Mouse (Mus musculus) CH12.LX (cell line): Measurements from ENCODE around the gene Tcirg1.

Experiments
- BHLHE40 ChIP-seq: IDR thresholded peaks from 2 replicates; pipeline ENCODE4 v1.6.1; 2011; ENCODE audit warnings: mild to moderate bottlenecking, low read depth, low read length, improper control_type of control experiment
- CTCF ChIP-seq, 2 experiments: IDR thresholded peaks in 1 of 2; conservative IDR thresholded peaks in 1 of 2; 2 replicates each; pipeline ENCODE4 v1.5.1; 2011 to 2012; ENCODE audit warnings: low read depth in 2 of 2, low read length in 2 of 2, improper control_type of control experiment in 1 of 2, inconsistent platforms in 1 of 2, mild to moderate bottlenecking in 1 of 2, moderate library complexity in 1 of 2
- E2F4 ChIP-seq: IDR thresholded peaks from 2 replicates; pipeline ENCODE4 v1.6.1; 2011; ENCODE audit warnings: low read depth, low read length, improper control_type of control experiment; ENCODE audit not compliant: insufficient replicate concordance
- GABPA ChIP-seq: IDR thresholded peaks from 2 replicates; pipeline ENCODE4 v1.6.1; 2012; ENCODE audit warnings: low read depth, low read length, improper control_type of control experiment, inconsistent platforms; ENCODE audit not compliant: insufficient replicate concordance
- HCFC1 ChIP-seq: IDR thresholded peaks from 2 replicates; pipeline ENCODE4 v1.6.1; 2012; ENCODE audit warnings: low read depth, mild to moderate bottlenecking, inconsistent platforms, low read length, improper control_type of control experiment
- USF2 ChIP-seq: conservative IDR thresholded peaks from 2 replicates; pipeline ENCODE4 v1.6.1; 2011; ENCODE audit warnings: low read depth, low read length, improper control_type of control experiment
- ZMIZ1 ChIP-seq: IDR thresholded peaks from 2 replicates; pipeline ENCODE4 v1.6.1; 2012; ENCODE audit warnings: low read depth, mild to moderate bottlenecking, inconsistent platforms, low read length, improper control_type of control experiment

- TF ChIP-seq HCFC1 (no peak), USF2 (no peak), CTCF (conservative IDR thresholded peaks at IDR 0.05 in 1 of 2, IDR thresholded peaks at IDR 0.05 in 1 of 2; ENCODE audit: low read depth in 2 of 2, low read length in 2 of 2) (no peak), GABPA (no peak), E2F4 (no peak), ZMIZ1 (no peak), BHLHE40 (no peak)
Observed at GRCm38 (mm10) chr19:3948546-3948945, 41.6 kb upstream of the Tcirg1 start.
